Mouse (Mus musculus) spleen, embryonic (tissue): ENCODE measurements at regions not wholly inside any gene's neighbourhood (a gene's known extent, or its start where the extent isn't known, plus 50 kb on each side); places are given as distances from the start of the nearest gene placed in this dataset.

Experiments used
- CTCF ChIA-PET: fragments of 350-600 bp; sonication (Branson Sonifier 250); formaldehyde crosslinking; loops from one replicate; lab custom pipeline; 2022; lab: Charles Lee

- CTCF ChIA-PET = no interaction called here
Observed at GRCm38 (mm10) chr7:36829710-36830109, 131.8 kb downstream of the Tshz3 start.

GRCm38 (mm10) chr7:36830155-36830554 is 132.2 kb downstream of the Tshz3 start:
- CTCF ChIA-PET = no interaction called here

GRCm38 (mm10) chr7:36848279-36848678 is 150.4 kb downstream of the Tshz3 start:
- CTCF ChIA-PET = no interaction called here

- CTCF ChIA-PET = no interaction called here
Observed at GRCm38 (mm10) chr7:36851275-36851889, 153.5 kb downstream of the Tshz3 start.

GRCm38 (mm10) chr7:36854308-36854707 is 156.4 kb downstream of the Tshz3 start:
- CTCF ChIA-PET = no interaction called here

GRCm38 (mm10) chr7:36859428-36859827 is 161.5 kb downstream of the Tshz3 start:
- CTCF ChIA-PET = no interaction called here

- CTCF ChIA-PET = no interaction called here
Observed at GRCm38 (mm10) chr7:36862481-36862880, 164.6 kb downstream of the Tshz3 start.

GRCm38 (mm10) chr7:36863745-36864144 is 165.8 kb downstream of the Tshz3 start:
- CTCF ChIA-PET = no interaction called here

GRCm38 (mm10) chr7:36864675-36865074 is 166.8 kb downstream of the Tshz3 start:
- CTCF ChIA-PET = no interaction called here

- CTCF ChIA-PET = no interaction called here
Observed at GRCm38 (mm10) chr7:36866602-36867001, 168.7 kb downstream of the Tshz3 start.

GRCm38 (mm10) chr7:36874004-36874403 is 176.1 kb downstream of the Tshz3 start:
- CTCF ChIA-PET = no interaction called here

GRCm38 (mm10) chr7:36877686-36878085 is 179.8 kb downstream of the Tshz3 start:
- CTCF ChIA-PET = no interaction called here

- CTCF ChIA-PET = no interaction called here
Observed at GRCm38 (mm10) chr7:36892776-36893500, 195.0 kb downstream of the Tshz3 start.

GRCm38 (mm10) chr7:36896339-36896738 is 198.4 kb downstream of the Tshz3 start:
- CTCF ChIA-PET = no interaction called here

- CTCF ChIA-PET = no interaction called here
Observed at GRCm38 (mm10) chr7:36901537-36901936, 203.6 kb downstream of the Tshz3 start.

GRCm38 (mm10) chr7:36913304-36913703 is 215.4 kb downstream of the Tshz3 start:
- CTCF ChIA-PET = no interaction called here

GRCm38 (mm10) chr7:36914261-36914660 is 216.3 kb downstream of the Tshz3 start:
- CTCF ChIA-PET = no interaction called here

- CTCF ChIA-PET = interaction anchor here (0.7 kb wide), 1 partner anchor 55 kb away, joined by 3 read pairs; no protein-coding TSS in a partner anchor
Observed at GRCm38 (mm10) chr7:36915171-36915570, 217.3 kb downstream of the Tshz3 start.

- CTCF ChIA-PET = no interaction called here
Observed at GRCm38 (mm10) chr7:36917011-36917410, 219.1 kb downstream of the Tshz3 start.

GRCm38 (mm10) chr7:36919413-36919812 is 221.5 kb downstream of the Tshz3 start:
- CTCF ChIA-PET = no interaction called here

- CTCF ChIA-PET = no interaction called here
Observed at GRCm38 (mm10) chr7:36921003-36921402, 223.1 kb downstream of the Tshz3 start.

- CTCF ChIA-PET = no interaction called here
Observed at GRCm38 (mm10) chr7:36933490-36933889, 235.6 kb downstream of the Tshz3 start.

- CTCF ChIA-PET = no interaction called here
Observed at GRCm38 (mm10) chr7:36934792-36935555, 237.1 kb downstream of the Tshz3 start.
